Mouse (Mus musculus): ENCODE data around the gene Ralgps1. TPM values are rescaled to one million over a fixed set of nuclear protein-coding genes. Genes with fewer than 3 reads are reported as not detected.

Gene Ralgps1
- total and polyA plus RNA-seq, 3 experiments: 0.89 to 2.6 TPM; not detected in 1

- Histone ChIP-seq H3K36me3 (ENCODE audit: control insufficient read depth in 1 of 2, insufficient read depth in 2 of 2, low read length in 2 of 2) (no peaks in the 10 kb centered on the region), H3K9ac (ENCODE audit: control insufficient read depth, low read depth, low read length, poor library complexity, severe bottlenecking) (no peak overlapping the region), H3K9me3 (replicated peaks; ENCODE audit: insufficient read depth, low read length) (no peaks in the 10 kb centered on the region), H3K27ac (ENCODE audit: control insufficient read depth, low read depth, low read length) (no peak overlapping the region), H3K4me1 (ENCODE audit: control insufficient read depth in 1 of 2, insufficient read depth in 2 of 2, low read length in 2 of 2) (no peaks in the 10 kb centered on the region), H3K27me3 (ENCODE audit: control insufficient read depth in 1 of 2, insufficient read depth in 2 of 2, low read length in 2 of 2) (no peaks in the 10 kb centered on the region), H3K4me3 (ENCODE audit: control insufficient read depth in 1 of 2, insufficient read depth in 1 of 2, low read depth in 2 of 2, low read length in 2 of 2) (no peak overlapping the region), H3K79me2 (ENCODE audit: control insufficient read depth, insufficient read depth, low read length, poor library complexity) (no peaks in the 10 kb centered on the region)
- no peak for DNase-seq (ENCODE audit: low read depth, low spot score)
- TF ChIP-seq TAL1 (IDR thresholded peaks at IDR 0.05; ENCODE audit: low read length) (no peak), ZNF384 (IDR thresholded peaks at IDR 0.05; ENCODE audit: low read depth, low read length) (no peak), USF1 (IDR thresholded peaks at IDR 0.05; ENCODE audit: low read depth, low read length) (no peak), GATA1 (IDR thresholded peaks at IDR 0.05; ENCODE audit: low read depth, low read length) (no peak), ZMIZ1 (IDR thresholded peaks at IDR 0.05; ENCODE audit: low read depth, low read length) (no peak), UBTF (IDR thresholded peaks at IDR 0.05; ENCODE audit: borderline replicate concordance, insufficient read depth, low read depth, low read length) (no peak), HCFC1 (IDR thresholded peaks at IDR 0.05; ENCODE audit: low read depth, low read length) (no peak), E2F4 (IDR thresholded peaks at IDR 0.05; ENCODE audit: borderline replicate concordance, low read depth, low read length) (no peak), SMC3 (IDR thresholded peaks at IDR 0.05; ENCODE audit: low read depth, low read length) (no peak), CHD2 (IDR thresholded peaks at IDR 0.05; ENCODE audit: low read length) (no peak), MEF2A (IDR thresholded peaks at IDR 0.05; ENCODE audit: extremely low read depth, insufficient replicate concordance, low read depth, low read length, poor library complexity, severe bottlenecking) (no peak), POLR2AphosphoS2 (IDR thresholded peaks at IDR 0.05; ENCODE audit: low read length) (no peak), EP300 (IDR thresholded peaks at IDR 0.05; ENCODE audit: low read depth in 1 of 2, low read length in 2 of 2) (no peak), POLR2AphosphoS5 (IDR thresholded peaks at IDR 0.05; ENCODE audit: borderline replicate concordance, low read depth, low read length) (no peak), SIN3A (IDR thresholded peaks at IDR 0.05; ENCODE audit: low read length) (no peak), NELFE (IDR thresholded peaks at IDR 0.05; ENCODE audit: low read depth, low read length) (no peak), CTCF (IDR thresholded peaks at IDR 0.05 in 2 of 3, conservative IDR thresholded peaks at IDR 0.05 in 1 of 3; ENCODE audit: control insufficient read depth in 1 of 3, insufficient read depth in 1 of 3, low read depth in 2 of 3, low read length in 3 of 3, poor library complexity in 1 of 3, severe bottlenecking in 1 of 3) (no peak), ZKSCAN1 (IDR thresholded peaks at IDR 0.05; ENCODE audit: low read depth, low read length) (no peak), POLR2A (IDR thresholded peaks at IDR 0.05; ENCODE audit: control insufficient read depth in 1 of 2, insufficient read depth in 1 of 2, low read depth in 1 of 2, low read length in 2 of 2, poor library complexity in 1 of 2) (no peak), CHD1 (IDR thresholded peaks at IDR 0.05; ENCODE audit: low read depth, low read length) (no peak)
Measured at GRCm38 (mm10) chr2:33300371-33301046, 70.8 kb downstream of the Ralgps1 start.

GRCm38 (mm10) chr2:33298928-33299327, 72.4 kb downstream of the Ralgps1 start:
- Histone ChIP-seq H3K9me3 (replicated peaks; ENCODE audit: insufficient read depth, low read length) (no peaks in the 10 kb centered on the region), H3K9ac (ENCODE audit: control insufficient read depth, low read depth, low read length, poor library complexity, severe bottlenecking) (no peak overlapping the region), H3K27me3 (ENCODE audit: control insufficient read depth in 1 of 2, insufficient read depth in 2 of 2, low read length in 2 of 2) (no peaks in the 10 kb centered on the region), H3K4me1 (ENCODE audit: control insufficient read depth in 1 of 2, insufficient read depth in 2 of 2, low read length in 2 of 2) (no peaks in the 10 kb centered on the region), H3K4me3 (ENCODE audit: control insufficient read depth in 1 of 2, insufficient read depth in 1 of 2, low read depth in 2 of 2, low read length in 2 of 2) (no peak overlapping the region), H3K79me2 (ENCODE audit: control insufficient read depth, insufficient read depth, low read length, poor library complexity) (no peaks in the 10 kb centered on the region), H3K27ac (ENCODE audit: control insufficient read depth, low read depth, low read length) (no peak overlapping the region), H3K36me3 (ENCODE audit: control insufficient read depth in 1 of 2, insufficient read depth in 2 of 2, low read length in 2 of 2) (no peaks in the 10 kb centered on the region)
- no peak for DNase-seq (ENCODE audit: low read depth, low spot score)
- TF ChIP-seq ZKSCAN1 (IDR thresholded peaks at IDR 0.05; ENCODE audit: low read depth, low read length): no peak

Data from MEL (cell line).